Mouse (Mus musculus): Measurements from ENCODE around the gene Chmp1a.

The Chmp1a gene

GRCm38 (mm10) chr8:123156070-123156773 is 56.3 kb downstream of the Chmp1a start:
- no peak for DNase-seq (ENCODE audit: extremely low read depth, low read depth, low spot score)

- no peak for DNase-seq (ENCODE audit: extremely low read depth, low read depth, low spot score)
Observed at GRCm38 (mm10) chr8:123155177-123155576, 57.4 kb downstream of the Chmp1a start.
